Mouse (Mus musculus) small intestine, adult 2 months (tissue): ENCODE results near the gene Slc25a23.

Experiments used
- CTCF ChIP-seq: fragments of 200-500 bp; IDR thresholded peaks from 2 replicates; pipeline ENCODE4 v1.5.1; 2012; ENCODE audit warnings: low read depth, mild to moderate bottlenecking, control low read depth, inconsistent platforms, low read length, moderate library complexity, mixed read lengths; ENCODE audit not compliant: insufficient replicate concordance, insufficient read length; ENCODE audit errors: extremely low read depth
- POLR2A ChIP-seq: fragments of 200-500 bp; IDR thresholded peaks from 2 replicates; pipeline ENCODE4 v1.6.1; 2012; ENCODE audit warnings: low read depth, mild to moderate bottlenecking, control low read depth, inconsistent platforms, low read length, moderate library complexity

- TF ChIP-seq CTCF = no peak
- TF ChIP-seq POLR2A = no peak
Measured at GRCm38 (mm10) chr17:57070272-57070671, 10.6 kb upstream of the Slc25a23 start.
